Mouse (Mus musculus): Measurements from ENCODE around the gene Mtch1. TPM values are rescaled to one million over a fixed set of nuclear protein-coding genes. Genes with fewer than 3 reads are reported as not detected.

Mtch1 gene
- polyA plus RNA-seq, 1 experiment = 354 TPM

DNA sequence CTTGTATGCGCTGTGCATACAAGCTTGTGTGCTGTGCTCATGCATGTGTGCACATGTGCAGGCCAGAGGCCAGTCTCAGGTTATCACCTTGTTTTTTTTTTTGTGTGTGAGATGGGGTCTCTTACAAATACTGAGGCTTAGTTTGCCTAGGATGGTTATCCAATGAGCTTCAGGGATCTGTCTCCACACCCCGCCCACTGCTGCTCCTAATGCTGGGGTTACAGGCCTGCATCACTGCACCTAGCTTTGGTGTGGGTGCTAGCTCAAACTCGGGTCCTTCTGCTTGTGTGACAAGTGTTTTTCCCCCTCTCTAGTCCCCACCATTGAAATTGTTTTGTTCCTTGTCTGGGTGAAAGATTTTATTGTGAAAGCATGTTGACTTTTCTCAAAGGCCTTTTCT lies 17.5 kb downstream of the Mtch1 start:
- peaks cover 14% of the 10 kb centered on the region for H3K36me3 ChIP-seq (ENCODE audit: control insufficient read depth, insufficient read depth, low read length)
- WGBS = 94% methylated on average over 3 of the region's 3 CpGs
- H3K27ac ChIP-seq (ENCODE audit: control insufficient read depth, insufficient read depth, low read length) = no peak overlapping the region
- H3K27me3 ChIP-seq (ENCODE audit: control insufficient read depth, insufficient read depth, low read length) = no peaks in the 10 kb centered on the region
- peaks cover 16% of the 10 kb centered on the region for H3K4me1 ChIP-seq (replicated peaks; ENCODE audit: control insufficient read depth, insufficient read depth, low read length)
- H3K4me3 ChIP-seq (ENCODE audit: control insufficient read depth, insufficient read depth, low read length) = no peak overlapping the region
- DNase-seq = no peak
- TF ChIP-seq CTCF (IDR thresholded peaks at IDR 0.05; ENCODE audit: borderline replicate concordance, control insufficient read depth, extremely low read depth, insufficient read depth, low read length, poor library complexity) (no peak), POLR2A (IDR thresholded peaks at IDR 0.05; ENCODE audit: control insufficient read depth, extremely low read depth, insufficient read depth, low read length, poor library complexity) (no peak)

DNA sequence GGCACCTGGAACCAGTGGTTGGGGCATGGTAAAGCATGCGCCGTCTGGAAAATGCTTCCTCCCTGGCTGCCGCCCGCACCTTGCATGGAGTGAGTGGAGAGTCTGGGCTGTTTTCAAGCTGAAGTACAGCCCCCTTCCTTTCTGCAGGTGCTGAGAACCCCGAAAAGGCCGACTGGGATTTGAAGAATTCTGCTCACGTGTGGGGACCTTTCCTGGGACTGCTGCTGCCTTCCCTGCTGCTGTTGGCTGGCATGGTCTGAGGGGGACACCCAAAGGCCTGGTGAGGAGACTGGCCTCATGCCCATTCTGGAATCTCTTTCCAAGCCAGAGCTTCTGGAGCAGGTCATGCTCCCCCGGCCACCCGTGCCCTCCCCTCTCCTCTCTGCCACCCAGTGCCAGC lies 20.0 kb downstream of the Mtch1 start:
- 92% methylated on average over 9 of the region's 9 CpGs for WGBS

GRCm38 (mm10) chr17:29326531-29327529 lies 20.9 kb downstream of the Mtch1 start:
- H3K4me1 ChIP-seq (replicated peaks; ENCODE audit: control insufficient read depth, insufficient read depth, low read length) = peaks cover 2% of the 10 kb centered on the region
- H3K27me3 ChIP-seq (ENCODE audit: control insufficient read depth, insufficient read depth, low read length) = no peaks in the 10 kb centered on the region
- TF ChIP-seq CTCF (IDR thresholded peaks at IDR 0.05; ENCODE audit: borderline replicate concordance, control insufficient read depth, extremely low read depth, insufficient read depth, low read length, poor library complexity) = no peak
- TF ChIP-seq POLR2A (IDR thresholded peaks at IDR 0.05; ENCODE audit: control insufficient read depth, extremely low read depth, insufficient read depth, low read length, poor library complexity) = no peak
- H3K27ac ChIP-seq (ENCODE audit: control insufficient read depth, insufficient read depth, low read length) = no peak overlapping the region
- WGBS = 82% methylated on average over 52 of the region's 52 CpGs
- no peak for DNase-seq
- no peak overlapping the region for H3K4me3 ChIP-seq (ENCODE audit: control insufficient read depth, insufficient read depth, low read length)
- peaks cover 5% of the 10 kb centered on the region for H3K36me3 ChIP-seq (ENCODE audit: control insufficient read depth, insufficient read depth, low read length)

More for the DNA sequence above, 20.0 kb downstream of the Mtch1 start:
- H3K4me1 ChIP-seq (replicated peaks; ENCODE audit: control insufficient read depth, insufficient read depth, low read length) = peaks cover 11% of the 10 kb centered on the region
- H3K4me3 ChIP-seq (ENCODE audit: control insufficient read depth, insufficient read depth, low read length) = no peak overlapping the region
- TF ChIP-seq POLR2A (IDR thresholded peaks at IDR 0.05; ENCODE audit: control insufficient read depth, extremely low read depth, insufficient read depth, low read length, poor library complexity) = no peak
- no peak for TF ChIP-seq CTCF (IDR thresholded peaks at IDR 0.05; ENCODE audit: borderline replicate concordance, control insufficient read depth, extremely low read depth, insufficient read depth, low read length, poor library complexity)
- no peak overlapping the region for H3K27ac ChIP-seq (ENCODE audit: control insufficient read depth, insufficient read depth, low read length)
- no peaks in the 10 kb centered on the region for H3K27me3 ChIP-seq (ENCODE audit: control insufficient read depth, insufficient read depth, low read length)
- peaks cover 7% of the 10 kb centered on the region for H3K36me3 ChIP-seq (ENCODE audit: control insufficient read depth, insufficient read depth, low read length)
- DNase-seq = no peak

DNA sequence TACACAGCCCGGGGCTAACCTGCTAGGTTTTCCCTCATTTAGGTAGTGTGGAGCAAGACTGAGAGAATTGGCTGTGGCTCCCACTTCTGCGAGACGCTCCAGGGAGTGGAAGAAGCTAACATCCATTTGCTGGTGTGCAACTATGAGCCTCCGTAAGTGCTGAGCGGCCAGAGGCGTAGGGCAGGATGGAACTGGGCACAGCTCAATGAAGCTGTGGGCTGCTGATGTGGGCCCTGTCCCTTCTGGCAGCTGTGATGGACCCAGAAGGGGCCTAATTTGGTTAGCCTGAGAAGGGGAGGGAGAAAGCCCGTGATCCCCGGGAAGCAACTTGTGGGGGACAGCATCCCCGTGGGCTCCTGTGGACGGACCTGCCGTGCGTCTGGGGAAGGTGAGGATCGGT lies 21.9 kb downstream of the Mtch1 start:
- H3K27me3 ChIP-seq (ENCODE audit: control insufficient read depth, insufficient read depth, low read length) = no peaks in the 10 kb centered on the region
- no peaks in the 10 kb centered on the region for H3K4me1 ChIP-seq (replicated peaks; ENCODE audit: control insufficient read depth, insufficient read depth, low read length)
- no peak overlapping the region for H3K27ac ChIP-seq (ENCODE audit: control insufficient read depth, insufficient read depth, low read length)
- 95% methylated on average over 13 of the region's 13 CpGs for WGBS
- DNase-seq = no peak
- H3K4me3 ChIP-seq (ENCODE audit: control insufficient read depth, insufficient read depth, low read length) = no peak overlapping the region
- no peaks in the 10 kb centered on the region for H3K36me3 ChIP-seq (ENCODE audit: control insufficient read depth, insufficient read depth, low read length)
- TF ChIP-seq POLR2A (IDR thresholded peaks at IDR 0.05; ENCODE audit: control insufficient read depth, extremely low read depth, insufficient read depth, low read length, poor library complexity) (no peak), CTCF (IDR thresholded peaks at IDR 0.05; ENCODE audit: borderline replicate concordance, control insufficient read depth, extremely low read depth, insufficient read depth, low read length, poor library complexity) (no peak)

GRCm38 (mm10) chr17:29323625-29324024 lies 24.1 kb downstream of the Mtch1 start:
- no peak overlapping the region for H3K27ac ChIP-seq (ENCODE audit: control insufficient read depth, insufficient read depth, low read length)
- WGBS = 96% methylated on average over 3 of the region's 3 CpGs
- no peaks in the 10 kb centered on the region for H3K36me3 ChIP-seq (ENCODE audit: control insufficient read depth, insufficient read depth, low read length)
- TF ChIP-seq CTCF (IDR thresholded peaks at IDR 0.05; ENCODE audit: borderline replicate concordance, control insufficient read depth, extremely low read depth, insufficient read depth, low read length, poor library complexity) (no peak), POLR2A (IDR thresholded peaks at IDR 0.05; ENCODE audit: control insufficient read depth, extremely low read depth, insufficient read depth, low read length, poor library complexity) (no peak)
- no peaks in the 10 kb centered on the region for H3K4me1 ChIP-seq (replicated peaks; ENCODE audit: control insufficient read depth, insufficient read depth, low read length)
- H3K4me3 ChIP-seq (ENCODE audit: control insufficient read depth, insufficient read depth, low read length) = no peak overlapping the region
- DNase-seq = no peak
- H3K27me3 ChIP-seq (ENCODE audit: control insufficient read depth, insufficient read depth, low read length) = no peaks in the 10 kb centered on the region

- Histone ChIP-seq H3K36me3 (ENCODE audit: control insufficient read depth, insufficient read depth, low read length) (no peaks in the 10 kb centered on the region), H3K4me1 (replicated peaks; ENCODE audit: control insufficient read depth, insufficient read depth, low read length) (no peaks in the 10 kb centered on the region), H3K4me3 (ENCODE audit: control insufficient read depth, insufficient read depth, low read length) (no peak overlapping the region), H3K27ac (ENCODE audit: control insufficient read depth, insufficient read depth, low read length) (no peak overlapping the region), H3K27me3 (ENCODE audit: control insufficient read depth, insufficient read depth, low read length) (no peaks in the 10 kb centered on the region)
- WGBS = 89% methylated on average over 18 of the region's 18 CpGs
- no peak for DNase-seq
- no peak for TF ChIP-seq CTCF (IDR thresholded peaks at IDR 0.05; ENCODE audit: borderline replicate concordance, control insufficient read depth, extremely low read depth, insufficient read depth, low read length, poor library complexity)
- TF ChIP-seq POLR2A (IDR thresholded peaks at IDR 0.05; ENCODE audit: control insufficient read depth, extremely low read depth, insufficient read depth, low read length, poor library complexity) = no peak
Measured at GRCm38 (mm10) chr17:29322603-29322962, 25.2 kb downstream of the Mtch1 start.

Measured in thymus, adult 2 months (tissue).